Mouse (Mus musculus) cerebellum, adult 2 months (tissue): ENCODE measurements at regions not wholly inside any gene's neighbourhood (a gene's known extent, or its start where the extent isn't known, plus 50 kb on each side); places are given as distances from the start of the nearest gene placed in this dataset.

Source experiments
- CTCF ChIP-seq: fragments of 200-500 bp; IDR thresholded peaks from 2 replicates; pipeline ENCODE4 v1.5.1; 2011; ENCODE audit warnings: low read depth, mild to moderate bottlenecking, control low read depth, low read length, moderate library complexity, borderline replicate concordance; ENCODE audit not compliant: insufficient read depth
- POLR2A ChIP-seq: fragments of 200-500 bp; IDR thresholded peaks from 2 replicates; pipeline ENCODE4 v1.6.1; 2011; ENCODE audit warnings: low read length, control low read depth, borderline replicate concordance; ENCODE audit not compliant: insufficient read depth

DNA sequence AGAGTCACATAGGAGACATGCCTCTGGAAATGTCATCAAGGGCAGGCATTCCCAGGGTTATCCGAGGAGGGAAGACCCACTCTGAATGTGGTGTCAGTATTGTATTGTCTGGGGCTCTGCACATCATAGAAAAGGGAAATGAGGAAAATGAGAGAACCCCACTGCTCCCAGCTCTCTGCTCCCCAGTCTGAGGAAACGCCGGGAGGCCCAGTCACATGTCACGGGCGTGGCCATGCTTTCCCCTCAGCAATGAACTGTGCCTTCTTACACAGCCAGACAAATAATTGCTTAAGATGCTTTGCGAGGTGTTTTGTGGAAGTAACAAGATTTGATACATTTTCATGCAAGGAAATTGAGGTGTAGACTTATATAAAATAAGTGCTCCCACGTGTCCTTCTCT lies 366.1 kb downstream of the Cbln4 start:
- TF ChIP-seq CTCF, result no peak
- TF ChIP-seq POLR2A, result no peak
